Mouse (Mus musculus) naive thymus-derived CD4-positive, alpha-beta T cell, adult 5 months (primary cell): ENCODE data around the gene Fbxo21. TPM values are rescaled to one million over a fixed set of nuclear protein-coding genes. Genes with fewer than 3 reads are reported as not detected.

ENCODE experiments used
- polyA plus RNA-seq: library from polyadenylated mRNA; unstranded; fragments of 100-300 nt; shearing (Covaris generic); gene quantifications from one replicate; pipeline ENCODE4 v1.2.1, GENCODE M21; 2017

The Fbxo21 gene
- polyA plus RNA-seq, result 41.2 TPM

DNA sequence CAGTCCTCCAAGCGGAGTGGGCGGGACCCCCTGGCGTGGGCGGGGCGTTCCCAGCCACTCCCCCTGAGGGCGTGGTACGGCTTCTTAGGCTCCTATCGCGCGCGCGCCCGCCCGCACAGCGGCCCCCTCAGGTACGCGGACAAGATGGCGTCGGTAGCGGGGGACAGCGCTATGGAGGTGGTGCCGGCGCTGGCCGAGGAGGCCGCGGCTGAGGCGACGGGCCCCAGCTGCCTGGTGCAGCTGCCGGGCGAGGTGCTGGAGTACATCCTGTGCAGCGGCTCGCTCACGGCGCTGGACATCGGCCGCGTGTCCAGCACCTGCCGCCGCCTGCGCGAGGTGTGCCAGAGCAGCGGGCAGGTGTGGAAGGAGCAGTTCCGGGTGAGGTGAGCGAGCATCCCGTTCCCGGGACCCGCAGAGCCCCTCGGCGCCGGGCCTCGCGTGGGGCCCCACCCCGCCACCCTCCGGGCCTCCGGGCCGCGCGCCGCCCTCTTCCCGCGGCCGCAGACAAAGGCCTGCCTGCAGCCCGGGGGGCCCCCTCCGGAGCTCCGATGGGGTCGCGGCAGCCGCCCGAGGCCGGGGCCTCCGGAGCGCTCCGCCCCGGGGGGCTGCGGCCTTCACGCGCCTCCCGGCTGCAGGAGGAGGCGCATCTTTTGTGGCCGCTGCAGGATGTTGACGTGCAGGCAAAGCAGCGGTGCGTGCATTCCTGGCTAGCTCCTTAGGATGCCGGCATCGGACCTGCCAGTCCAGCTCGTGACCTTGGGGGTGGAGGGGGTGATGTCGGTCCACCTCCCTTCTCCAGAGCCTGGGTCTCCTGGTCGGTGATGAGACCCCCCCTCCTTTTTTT lies at the start of gene Fbxo21:
Fbxo21 (plus strand) TSS at position 74 of the 844 bp plus-strand sequence.

DNA sequence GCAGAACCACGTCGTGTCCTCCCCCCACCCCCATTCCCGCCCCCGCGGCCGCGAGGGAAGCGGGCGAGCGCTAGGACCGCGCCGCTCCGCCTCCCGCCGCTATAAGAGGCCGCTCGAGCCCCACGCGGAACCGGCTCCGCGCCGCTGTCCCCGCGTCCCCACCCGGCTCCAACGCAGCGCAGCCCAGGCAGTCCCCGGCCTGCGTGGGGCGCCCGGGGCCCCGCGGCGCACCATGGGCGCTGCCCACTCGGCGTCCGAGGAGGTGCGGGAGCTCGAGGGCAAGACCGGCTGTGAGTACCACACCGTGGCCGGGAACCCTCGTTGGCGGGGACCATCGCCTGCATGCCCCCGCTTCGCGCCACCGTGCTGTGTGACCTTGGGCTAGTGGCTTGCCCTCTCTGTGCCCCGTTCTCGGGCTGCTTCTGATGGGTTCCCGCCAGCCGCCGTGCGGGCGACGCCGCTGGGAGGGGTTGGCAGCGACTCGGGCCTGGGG lies 51.2 kb downstream of the Fbxo21 start, which contains the start of gene Tesc:
Tesc (plus strand) TSS at position 46 of the 493 bp plus-strand sequence.

Other genes starting within 250 kb of the Fbxo21 start
- not detected for gene Nos1, start 195.7 kb upstream of the Fbxo21 start, polyA plus RNA-seq
- gene Tesc, start 51.0 kb downstream of the Fbxo21 start, polyA plus RNA-seq, result 116 TPM
- gene Fbxw8, start 178.7 kb downstream of the Fbxo21 start, polyA plus RNA-seq, result 6.6 TPM
- not detected for gene Hrk, start 187.9 kb downstream of the Fbxo21 start, polyA plus RNA-seq